Mouse (Mus musculus): Measurements from ENCODE around the gene Rcc1l. TPM values are rescaled to one million over a fixed set of nuclear protein-coding genes. Genes with fewer than 3 reads are reported as not detected.

The Rcc1l gene
- polyA plus RNA-seq, 1 experiment from 2014 or later, result 12.1 TPM

DNA sequence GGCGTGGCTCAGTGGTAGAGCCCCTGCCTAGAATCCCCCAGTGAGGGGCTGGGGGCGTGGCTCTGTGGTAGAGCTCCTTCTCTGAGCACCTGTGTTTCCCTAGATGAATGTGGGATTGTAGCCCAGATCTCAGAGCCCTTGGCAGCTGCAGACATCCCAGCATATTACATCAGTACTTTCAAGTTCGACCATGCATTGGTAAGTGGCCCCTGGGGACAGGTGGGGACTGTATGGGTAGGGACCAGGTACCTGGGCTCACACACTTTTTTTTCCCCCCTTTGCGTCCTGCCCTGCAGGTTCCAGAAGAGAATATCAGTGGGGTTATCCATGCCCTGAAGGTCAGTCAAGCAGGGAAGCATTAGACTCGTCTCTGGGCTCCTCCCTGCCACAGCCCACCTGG lies 38.6 kb downstream of the Rcc1l start:
- H3K4me2 ChIP-seq, result no peak overlapping the region
- H3K27me3 ChIP-seq, result no peaks in the 10 kb centered on the region
- H3K27ac ChIP-seq (replicated peaks), result no peak overlapping the region
- WGBS (ENCODE audit: insufficient replicate concordance), result 55% methylated on average over 5 of the region's 5 CpGs
- H3K4me3 ChIP-seq (replicated peaks), result no peak overlapping the region
- H3K36me3 ChIP-seq (replicated peaks), result no peaks in the 10 kb centered on the region
- ATAC-seq (ENCODE audit: insufficient read depth), result no peak
- no peak overlapping the region for H3K9ac ChIP-seq
- H3K4me1 ChIP-seq (replicated peaks), result no peaks in the 10 kb centered on the region
- H3K9me3 ChIP-seq (replicated peaks), result no peaks in the 10 kb centered on the region

- Histone ChIP-seq H3K4me2 (no peak overlapping the region), H3K36me3 (replicated peaks) (no peaks in the 10 kb centered on the region), H3K4me3 (replicated peaks) (no peak overlapping the region), H3K27me3 (no peaks in the 10 kb centered on the region), H3K4me1 (replicated peaks) (no peaks in the 10 kb centered on the region), H3K9ac (no peak overlapping the region), H3K9me3 (replicated peaks) (no peaks in the 10 kb centered on the region), H3K27ac (replicated peaks) (no peak overlapping the region)
- 76% methylated on average over 12 of the region's 12 CpGs for WGBS (ENCODE audit: insufficient replicate concordance)
- ATAC-seq (ENCODE audit: insufficient read depth), result no peak
These were observed 40.6 kb downstream of the Rcc1l start for GRCm38 (mm10) chr5:134136022-134136421.

DNA sequence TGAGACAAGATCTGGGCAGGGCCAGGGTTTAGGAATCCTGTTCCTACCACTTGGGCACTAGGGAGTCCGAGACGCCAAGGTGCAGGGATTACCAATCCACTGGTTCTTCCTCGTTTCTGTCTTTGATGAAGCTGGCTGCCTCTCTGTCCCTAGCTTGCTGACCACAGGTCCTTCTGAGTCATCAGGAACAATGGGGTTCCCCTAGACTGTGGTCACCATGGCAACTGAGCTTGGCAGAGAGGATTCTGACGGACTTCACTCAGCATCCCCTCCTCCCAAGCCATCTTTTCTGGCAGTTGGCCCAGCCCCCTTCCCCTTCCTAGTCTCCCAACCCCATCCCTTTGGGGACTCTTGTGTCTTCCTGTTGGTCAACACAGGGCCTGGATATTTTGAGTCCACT lies 45.0 kb downstream of the Rcc1l start:
- Histone ChIP-seq H3K4me3 (replicated peaks) (no peak overlapping the region), H3K36me3 (replicated peaks) (no peaks in the 10 kb centered on the region), H3K4me1 (replicated peaks) (no peaks in the 10 kb centered on the region), H3K4me2 (no peak overlapping the region), H3K9me3 (replicated peaks) (no peaks in the 10 kb centered on the region), H3K9ac (no peak overlapping the region), H3K27me3 (no peaks in the 10 kb centered on the region), H3K27ac (replicated peaks) (no peak overlapping the region)
- 49% methylated on average over 4 of the region's 4 CpGs for WGBS (ENCODE audit: insufficient replicate concordance)
- no peak for ATAC-seq (ENCODE audit: insufficient read depth)

GRCm38 (mm10) chr5:134126232-134126631 lies 50.3 kb downstream of the Rcc1l start:
- Histone ChIP-seq H3K27me3 (no peaks in the 10 kb centered on the region), H3K4me3 (replicated peaks) (no peak overlapping the region), H3K4me1 (replicated peaks) (no peaks in the 10 kb centered on the region), H3K27ac (replicated peaks) (no peak overlapping the region), H3K36me3 (replicated peaks) (no peaks in the 10 kb centered on the region), H3K9me3 (replicated peaks) (no peaks in the 10 kb centered on the region), H3K9ac (no peak overlapping the region), H3K4me2 (no peak overlapping the region)
- no peak for ATAC-seq (ENCODE audit: insufficient read depth)
- WGBS (ENCODE audit: insufficient replicate concordance), result 66% methylated on average over 2 of the region's 2 CpGs

- Histone ChIP-seq H3K4me2 (no peak overlapping the region), H3K27me3 (no peaks in the 10 kb centered on the region), H3K4me1 (replicated peaks) (no peaks in the 10 kb centered on the region), H3K9ac (no peak overlapping the region), H3K4me3 (replicated peaks) (no peak overlapping the region), H3K27ac (replicated peaks) (no peak overlapping the region), H3K36me3 (replicated peaks) (no peaks in the 10 kb centered on the region), H3K9me3 (replicated peaks) (no peaks in the 10 kb centered on the region)
- WGBS (ENCODE audit: insufficient replicate concordance), result 64% methylated on average over 6 of the region's 6 CpGs
- no peak for ATAC-seq (ENCODE audit: insufficient read depth)
These were observed 52.7 kb downstream of the Rcc1l start for GRCm38 (mm10) chr5:134123846-134124245.

DNA sequence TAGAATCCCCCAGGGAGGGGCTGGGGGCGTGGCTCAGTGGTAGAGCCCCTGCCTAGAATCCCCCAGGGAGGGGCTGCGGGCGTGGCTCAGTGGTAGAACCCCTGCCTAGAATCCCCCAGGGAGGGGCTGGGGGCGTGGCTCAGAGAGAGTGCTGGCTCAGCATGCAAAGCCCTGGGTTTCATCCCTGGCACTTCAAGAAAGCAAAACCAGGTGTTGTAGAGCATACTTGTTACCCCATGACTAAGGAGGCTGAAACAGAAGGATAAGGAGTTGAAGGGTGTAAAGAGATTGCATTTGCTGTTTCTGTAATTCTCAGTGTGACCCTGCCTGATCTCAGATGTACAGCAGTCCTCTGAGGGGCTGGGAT lies 54.7 kb downstream of the Rcc1l start:
- Histone ChIP-seq H3K27me3 (no peaks in the 10 kb centered on the region), H3K9ac (no peak overlapping the region), H3K4me2 (no peak overlapping the region), H3K4me1 (replicated peaks) (no peaks in the 10 kb centered on the region), H3K4me3 (replicated peaks) (no peak overlapping the region), H3K36me3 (replicated peaks) (no peaks in the 10 kb centered on the region), H3K27ac (replicated peaks) (no peak overlapping the region), H3K9me3 (replicated peaks) (no peaks in the 10 kb centered on the region)
- ATAC-seq (ENCODE audit: insufficient read depth), result no peak
- WGBS (ENCODE audit: insufficient replicate concordance), result 47% methylated on average over 4 of the region's 4 CpGs

GRCm38 (mm10) chr5:134121138-134121892 lies 55.3 kb downstream of the Rcc1l start:
- ATAC-seq (ENCODE audit: insufficient read depth), result no peak
- Histone ChIP-seq H3K4me1 (replicated peaks) (no peaks in the 10 kb centered on the region), H3K36me3 (replicated peaks) (no peaks in the 10 kb centered on the region), H3K4me2 (no peak overlapping the region), H3K27ac (replicated peaks) (no peak overlapping the region), H3K9me3 (replicated peaks) (no peaks in the 10 kb centered on the region), H3K9ac (no peak overlapping the region), H3K27me3 (no peaks in the 10 kb centered on the region), H3K4me3 (replicated peaks) (no peak overlapping the region)
- 58% methylated on average over 9 of the region's 9 CpGs for WGBS (ENCODE audit: insufficient replicate concordance)

DNA sequence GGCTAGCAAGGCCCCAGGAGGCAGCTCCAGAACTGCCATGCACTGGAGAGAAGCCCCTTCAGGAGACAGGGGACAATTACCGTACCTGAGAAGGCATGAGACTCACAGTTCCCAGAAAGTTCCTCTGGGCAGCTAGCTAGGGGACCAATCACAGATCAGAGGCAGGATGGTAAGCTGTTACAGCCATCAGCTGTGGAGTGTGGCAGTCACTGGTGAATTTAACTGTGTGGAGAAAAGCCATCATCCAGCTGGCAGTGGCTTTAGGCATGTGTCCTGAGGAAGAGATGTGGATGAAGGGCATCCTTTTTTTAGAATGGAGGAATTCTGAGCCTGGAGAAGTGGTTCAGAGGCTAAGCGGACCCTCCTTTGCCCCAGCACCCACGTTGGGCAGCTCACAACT lies 56.4 kb downstream of the Rcc1l start:
- no peak for ATAC-seq (ENCODE audit: insufficient read depth)
- WGBS (ENCODE audit: insufficient replicate concordance), result 75% methylated on average over 3 of the region's 3 CpGs
- Histone ChIP-seq H3K4me1 (replicated peaks) (no peaks in the 10 kb centered on the region), H3K9me3 (replicated peaks) (no peaks in the 10 kb centered on the region), H3K27ac (replicated peaks) (no peak overlapping the region), H3K4me3 (replicated peaks) (no peak overlapping the region), H3K36me3 (replicated peaks) (no peaks in the 10 kb centered on the region), H3K4me2 (no peak overlapping the region), H3K9ac (no peak overlapping the region), H3K27me3 (no peaks in the 10 kb centered on the region)

- ATAC-seq (ENCODE audit: insufficient read depth), result no peak
- H3K27me3 ChIP-seq, result no peaks in the 10 kb centered on the region
- no peak overlapping the region for H3K4me2 ChIP-seq
- no peak overlapping the region for H3K27ac ChIP-seq (replicated peaks)
- no peaks in the 10 kb centered on the region for H3K9me3 ChIP-seq (replicated peaks)
- no peaks in the 10 kb centered on the region for H3K36me3 ChIP-seq (replicated peaks)
- WGBS (ENCODE audit: insufficient replicate concordance), result 55% methylated on average over 10 of the region's 10 CpGs
- H3K4me1 ChIP-seq (replicated peaks), result no peaks in the 10 kb centered on the region
- H3K4me3 ChIP-seq (replicated peaks), result no peak overlapping the region
- H3K9ac ChIP-seq, result no peak overlapping the region
These were observed 57.0 kb downstream of the Rcc1l start for GRCm38 (mm10) chr5:134119481-134120120.

DNA sequence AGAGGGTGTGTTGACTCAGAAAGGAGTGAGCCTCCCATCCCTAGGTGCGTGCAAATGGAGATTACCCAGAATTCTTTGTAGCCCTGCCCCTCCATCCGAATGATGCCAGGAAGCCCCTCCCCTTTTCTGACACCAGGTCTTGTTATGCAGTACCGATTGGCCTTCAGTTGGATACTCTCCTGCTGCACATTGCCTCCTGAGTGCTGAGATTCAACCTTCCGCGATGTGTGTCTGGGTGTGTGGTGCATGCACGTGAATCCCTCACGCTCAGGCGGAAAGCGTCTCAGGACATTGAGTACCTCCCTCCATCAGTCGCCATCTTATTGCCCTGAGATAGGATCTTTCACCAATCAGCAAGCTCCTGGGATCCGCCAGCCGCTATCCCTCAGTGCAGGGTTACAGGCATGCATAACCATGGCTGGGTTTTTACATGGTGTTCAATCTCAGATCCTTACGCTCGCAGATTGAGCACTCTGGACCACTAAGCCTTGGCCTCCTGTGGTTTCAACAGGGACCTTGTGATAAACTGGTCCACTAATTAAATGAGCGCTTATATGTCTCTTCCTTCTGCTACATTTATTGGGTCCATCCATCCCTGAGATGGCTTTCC lies 57.7 kb downstream of the Rcc1l start:
- Histone ChIP-seq H3K27me3 (no peaks in the 10 kb centered on the region), H3K9me3 (replicated peaks) (no peaks in the 10 kb centered on the region), H3K4me2 (no peak overlapping the region), H3K9ac (no peak overlapping the region), H3K4me1 (replicated peaks) (no peaks in the 10 kb centered on the region), H3K27ac (replicated peaks) (no peak overlapping the region), H3K4me3 (replicated peaks) (no peak overlapping the region), H3K36me3 (replicated peaks) (no peaks in the 10 kb centered on the region)
- 72% methylated on average over 15 of the region's 15 CpGs for WGBS (ENCODE audit: insufficient replicate concordance)
- no peak for ATAC-seq (ENCODE audit: insufficient read depth)

DNA sequence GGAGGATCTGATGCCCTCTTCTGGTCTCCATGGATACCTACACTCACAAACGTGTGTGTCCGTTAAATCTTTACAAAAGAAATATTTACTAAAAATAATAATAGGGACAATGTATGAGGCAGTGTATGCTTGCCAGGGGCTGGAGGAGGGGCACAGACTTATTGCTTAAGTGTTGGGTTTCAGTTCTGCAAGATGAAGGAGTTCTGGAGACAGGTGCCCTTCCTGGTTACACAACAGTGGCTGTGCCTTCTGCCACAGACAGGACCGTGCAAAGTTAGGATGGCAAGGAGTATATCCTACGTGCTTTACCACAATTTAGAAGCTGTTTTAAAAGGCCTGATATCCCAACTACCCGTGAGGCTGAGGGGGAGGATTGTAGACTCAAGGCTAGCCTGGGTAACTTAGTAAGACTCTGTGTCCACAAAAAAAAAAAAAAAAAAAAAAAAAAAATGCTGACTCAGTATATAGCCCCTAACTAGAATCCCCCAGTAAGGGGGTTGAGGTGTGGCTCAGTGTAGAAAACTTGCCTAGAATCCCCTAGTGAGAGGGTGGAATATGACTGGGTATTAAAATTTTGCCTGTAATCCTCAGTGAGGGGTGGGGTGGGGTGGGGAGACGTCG lies 60.8 kb downstream of the Rcc1l start:
- H3K4me3 ChIP-seq (replicated peaks), result no peak overlapping the region
- no peak overlapping the region for H3K9ac ChIP-seq
- no peaks in the 10 kb centered on the region for H3K4me1 ChIP-seq (replicated peaks)
- ATAC-seq (ENCODE audit: insufficient read depth), result no peak
- H3K9me3 ChIP-seq (replicated peaks), result no peaks in the 10 kb centered on the region
- H3K4me2 ChIP-seq, result no peak overlapping the region
- H3K36me3 ChIP-seq (replicated peaks), result no peaks in the 10 kb centered on the region
- H3K27ac ChIP-seq (replicated peaks), result no peak overlapping the region
- 72% methylated on average over 7 of the region's 7 CpGs for WGBS (ENCODE audit: insufficient replicate concordance)
- H3K27me3 ChIP-seq, result no peaks in the 10 kb centered on the region

All from liver, embryonic 15.5 days (tissue).